Mouse (Mus musculus) heart, adult 18-20 months (tissue): Measurements from ENCODE around the gene Rpl19. TPM values are rescaled to one million over a fixed set of nuclear protein-coding genes. Genes with fewer than 3 reads are reported as not detected.

Source experiments
- DNase-seq, 2 experiments: peaks; one replicate each; pipeline ENCODE4 v3.0.0; 2021 to 2022; ENCODE audit warnings: mixed read lengths in 1 of 2
- microRNA-seq, 2 experiments: library from miRNA; unstranded; fragments of <30 nt; microRNA quantifications; one replicate each; pipeline ENCODE4 v1.2.0; 2022
- total RNA-seq, 2 experiments: library from RNA; stranded (reverse); gene quantifications; 2 replicates each; pipeline ENCODE4 v1.2.3; 2021

The Rpl19 gene
- total RNA-seq, 2 experiments from 2014 or later = 537 to 590 TPM

- no peak for DNase-seq
Measured at GRCm38 (mm10) chr11:98052129-98052988, 25.8 kb downstream of the Rpl19 start.

GRCm38 (mm10) chr11:98052989-98053834, 26.7 kb downstream of the Rpl19 start, which contains the start of gene Stac2:
Stac2 (minus strand) TSS chr11:98053462.
- peak; percentile 79 to 81 for DNase-seq

- no peak for DNase-seq
Measured at GRCm38 (mm10) chr11:98057466-98057865, 31.0 kb downstream of the Rpl19 start.

GRCm38 (mm10) chr11:98057998-98058397, 31.5 kb downstream of the Rpl19 start:
- no peak for DNase-seq

GRCm38 (mm10) chr11:98059662-98060061, 33.2 kb downstream of the Rpl19 start:
- DNase-seq = no peak

- DNase-seq = no peak
Measured at GRCm38 (mm10) chr11:98060104-98060692, 33.7 kb downstream of the Rpl19 start.

GRCm38 (mm10) chr11:98061441-98061840, 34.9 kb downstream of the Rpl19 start:
- DNase-seq = no peak

- peak; percentile 51 to 68 for DNase-seq
Measured at GRCm38 (mm10) chr11:98061904-98062562, 35.5 kb downstream of the Rpl19 start.

GRCm38 (mm10) chr11:98066201-98066600, 39.7 kb downstream of the Rpl19 start:
- no peak for DNase-seq

- no peak for DNase-seq
Measured at GRCm38 (mm10) chr11:98067255-98067654, 40.7 kb downstream of the Rpl19 start.

GRCm38 (mm10) chr11:98073442-98073841, 46.9 kb downstream of the Rpl19 start:
- no peak for DNase-seq

- peak; percentile 83 to 96 for DNase-seq
Measured at GRCm38 (mm10) chr11:98075195-98075808, 48.8 kb downstream of the Rpl19 start.

- DNase-seq = peak; percentile 58 to 67
Measured at GRCm38 (mm10) chr11:98077086-98077485, 50.6 kb downstream of the Rpl19 start.

Small RNAs within 50 kb of the gene (microRNA-seq; reads per million reads assigned to microRNA genes)
- gene Gm27597 = 0 reads per million in 2 experiments

Other genes with a start within 250 kb of the Rpl19 start
- 100 to 1,000 TPM; 505 to 584 TPM for gene Rpl23, start 244.3 kb upstream of the Rpl19 start, total RNA-seq
- 10 to 100 TPM; 34.9 to 36.6 TPM for gene Lasp1, start 227.7 kb upstream of the Rpl19 start, total RNA-seq
- gene B230217C12Rik, start 185.9 kb upstream of the Rpl19 start, total RNA-seq = under 1 TPM; 0.51 to 0.55 TPM
- under 1 TPM; 0.35 to 0.75 TPM for gene Fbxo47, start 142.6 kb upstream of the Rpl19 start, total RNA-seq
- 1 to 10 TPM; 3.2 to 4.6 TPM for gene Plxdc1, start 40.3 kb upstream of the Rpl19 start, total RNA-seq
- gene Arl5c, start 30.5 kb upstream of the Rpl19 start, total RNA-seq = 1 to 10 TPM in 1 of 2 experiments, not detected in 1; 1.1 TPM
- gene Cacnb1, start 3.7 kb upstream of the Rpl19 start, total RNA-seq = 1 to 10 TPM; 5.1 to 5.9 TPM
- under 1 TPM; 0.15 to 0.25 TPM for gene Stac2, start 26.8 kb downstream of the Rpl19 start, total RNA-seq
- gene Fbxl20, start 123.7 kb downstream of the Rpl19 start, total RNA-seq = 10 to 100 TPM; 19.1 to 22.2 TPM
- gene Med1, start 166.6 kb downstream of the Rpl19 start, total RNA-seq = 10 to 100 TPM; 37.3 to 39.0 TPM
- 10 to 100 TPM; 18.2 to 22.1 TPM for gene Cdk12, start 176.3 kb downstream of the Rpl19 start, total RNA-seq